Mouse (Mus musculus) CH12.LX (cell line): ENCODE measurements around the gene Hist1h4f. TPM values are rescaled to one million over a fixed set of nuclear protein-coding genes. Genes with fewer than 3 reads are reported as not detected.
A peak's percentile ranks its signal among the peaks of the same experiment; 100 is the strongest.
"Not testable (repeated sequence)": the region's sequence is repeated elsewhere in the genome, so short reads cannot be mapped to it uniquely, and the experiment has no call there.

Source experiments
- DNase-seq: peaks from one replicate; pipeline ENCODE4 v3.0.0-alpha.2; 2013; ENCODE audit errors: extremely low read depth
- H3K27ac ChIP-seq: 2 replicates; pipeline ENCODE4 v1.5.1; 2012; ENCODE audit warnings: low read depth, mild to moderate bottlenecking, control low read depth, moderate library complexity; ENCODE audit not compliant: insufficient read depth
- H3K27me3 ChIP-seq: replicated peaks from 2 replicates; pipeline ENCODE3; 2012; ENCODE audit warnings: inconsistent platforms
- H3K36me3 ChIP-seq, 2 experiments: replicated peaks in 1 of 2; 2 replicates each; pipeline versions ENCODE3 to v1.6.1; 2012; ENCODE audit warnings: inconsistent platforms in 1 of 2, low read length in 1 of 2, mild to moderate bottlenecking in 1 of 2, mixed read lengths in 1 of 2, moderate library complexity in 1 of 2; ENCODE audit not compliant: control insufficient read depth in 1 of 2, insufficient read depth in 1 of 2
- H3K4me1 ChIP-seq, 2 experiments: 2 replicates each; pipeline ENCODE4 v1.6.1; 2012; ENCODE audit warnings: inconsistent platforms in 1 of 2, moderate library complexity in 1 of 2; ENCODE audit not compliant: insufficient read depth in 2 of 2, control insufficient read depth in 1 of 2
- H3K4me2 ChIP-seq: 2 replicates; pipeline ENCODE4 v1.6.1; 2012; ENCODE audit warnings: low read depth, mild to moderate bottlenecking, control low read depth; ENCODE audit not compliant: poor library complexity, insufficient read depth, severe bottlenecking
- H3K4me3 ChIP-seq, 3 experiments: fragments of 150-350 bp in 1 of 3; sonication (generic) in 1 of 3; replicated peaks in 1 of 3; 2 replicates each; pipeline versions ENCODE3 to v1.5.1; 2011 to 2012; ENCODE audit warnings: low read depth in 2 of 3, low read length in 2 of 3, mild to moderate bottlenecking in 2 of 3, moderate library complexity in 2 of 3, control low read depth in 1 of 3, improper control_type of control experiment in 1 of 3, inconsistent platforms in 1 of 3, mixed read lengths in 1 of 3; ENCODE audit not compliant: poor library complexity in 1 of 3
- H3K79me2 ChIP-seq: replicated peaks from 2 replicates; pipeline ENCODE4 v1.6.1; 2012; ENCODE audit warnings: mild to moderate bottlenecking, moderate library complexity; ENCODE audit not compliant: control insufficient read depth, poor library complexity, insufficient read depth, severe bottlenecking; ENCODE audit errors: extremely low read depth
- H3K9ac ChIP-seq: 2 replicates; pipeline ENCODE4 v1.6.1; 2012; ENCODE audit warnings: low read depth, mild to moderate bottlenecking, control low read depth, moderate library complexity; ENCODE audit not compliant: insufficient read depth
- H3K9me3 ChIP-seq: replicated peaks from 2 replicates; pipeline ENCODE3; 2012; ENCODE audit warnings: low read length, inconsistent platforms, mixed read lengths
- BHLHE40 ChIP-seq: IDR thresholded peaks from 2 replicates; pipeline ENCODE4 v1.6.1; 2011; ENCODE audit warnings: mild to moderate bottlenecking, low read depth, low read length, improper control_type of control experiment
- CHD1 ChIP-seq: IDR thresholded peaks from 2 replicates; pipeline ENCODE4 v1.6.1; 2012; ENCODE audit warnings: low read depth, low read length, improper control_type of control experiment, inconsistent platforms
- E2F4 ChIP-seq: IDR thresholded peaks from 2 replicates; pipeline ENCODE4 v1.6.1; 2011; ENCODE audit warnings: low read depth, low read length, improper control_type of control experiment; ENCODE audit not compliant: insufficient replicate concordance
- HCFC1 ChIP-seq: IDR thresholded peaks from 2 replicates; pipeline ENCODE4 v1.6.1; 2012; ENCODE audit warnings: low read depth, mild to moderate bottlenecking, inconsistent platforms, low read length, improper control_type of control experiment
- JUN ChIP-seq: IDR thresholded peaks from 2 replicates; pipeline ENCODE4 v1.6.1; 2011; ENCODE audit warnings: low read depth, mild to moderate bottlenecking, low read length, improper control_type of control experiment, moderate library complexity; ENCODE audit not compliant: insufficient read depth
- JUND ChIP-seq: conservative IDR thresholded peaks from 2 replicates; pipeline ENCODE4 v1.6.1; 2011; ENCODE audit warnings: low read depth, low read length, improper control_type of control experiment
- MAFK ChIP-seq: IDR thresholded peaks from 2 replicates; pipeline ENCODE4 v1.6.1; 2011; ENCODE audit warnings: low read length, improper control_type of control experiment; ENCODE audit not compliant: insufficient replicate concordance
- MAX ChIP-seq: IDR thresholded peaks from 2 replicates; pipeline ENCODE4 v1.6.1; 2011; ENCODE audit warnings: low read length, improper control_type of control experiment
- MXI1 ChIP-seq: IDR thresholded peaks from 2 replicates; pipeline ENCODE4 v1.6.1; 2011; ENCODE audit warnings: mild to moderate bottlenecking, low read depth, low read length, improper control_type of control experiment
- MYC ChIP-seq: IDR thresholded peaks from 2 replicates; pipeline ENCODE4 v1.6.1; 2011; ENCODE audit warnings: low read depth, mild to moderate bottlenecking, improper control_type of control experiment, low read length
- NELFE ChIP-seq: IDR thresholded peaks from 2 replicates; pipeline ENCODE4 v1.6.1; 2011; ENCODE audit warnings: low read depth, low read length, improper control_type of control experiment
- POLR2A ChIP-seq: IDR thresholded peaks from 2 replicates; pipeline ENCODE4 v1.6.1; 2011; ENCODE audit warnings: low read depth, mild to moderate bottlenecking, improper control_type of control experiment, low read length
- POLR2AphosphoS2 ChIP-seq: IDR thresholded peaks from 2 replicates; pipeline ENCODE4 v1.6.1; 2011; ENCODE audit warnings: low read depth, low read length, improper control_type of control experiment
- RAD21 ChIP-seq: IDR thresholded peaks from 2 replicates; pipeline ENCODE4 v1.6.1; 2011; ENCODE audit warnings: low read depth, mild to moderate bottlenecking, low read length, improper control_type of control experiment, moderate library complexity
- RCOR1 ChIP-seq: conservative IDR thresholded peaks from 2 replicates; pipeline ENCODE4 v1.6.1; 2012; ENCODE audit warnings: low read depth, mild to moderate bottlenecking, inconsistent platforms, low read length, improper control_type of control experiment
- SIN3A ChIP-seq: IDR thresholded peaks from 2 replicates; pipeline ENCODE4 v1.6.1; 2012; ENCODE audit warnings: low read length, improper control_type of control experiment, inconsistent platforms
- SMC3 ChIP-seq: IDR thresholded peaks from 2 replicates; pipeline ENCODE4 v1.6.1; 2011; ENCODE audit warnings: low read depth, low read length, improper control_type of control experiment
- TBP ChIP-seq: conservative IDR thresholded peaks from 2 replicates; pipeline ENCODE4 v1.6.1; 2011; ENCODE audit warnings: low read depth, low read length, improper control_type of control experiment
- TCF12 ChIP-seq: IDR thresholded peaks from 2 replicates; pipeline ENCODE4 v1.6.1; 2014; ENCODE audit warnings: low read depth, mild to moderate bottlenecking, inconsistent platforms, low read length, improper control_type of control experiment
- UBTF ChIP-seq: IDR thresholded peaks from 2 replicates; pipeline ENCODE4 v1.6.1; 2012; ENCODE audit warnings: low read depth, mild to moderate bottlenecking, inconsistent platforms, low read length, improper control_type of control experiment, moderate library complexity
- ZC3H11A ChIP-seq: IDR thresholded peaks from 2 replicates; pipeline ENCODE4 v1.6.1; 2012; ENCODE audit warnings: low read depth, mild to moderate bottlenecking, inconsistent platforms, low read length, improper control_type of control experiment
- ZMIZ1 ChIP-seq: IDR thresholded peaks from 2 replicates; pipeline ENCODE4 v1.6.1; 2012; ENCODE audit warnings: low read depth, mild to moderate bottlenecking, inconsistent platforms, low read length, improper control_type of control experiment
- ZNF384 ChIP-seq: IDR thresholded peaks from 2 replicates; pipeline ENCODE4 v1.6.1; 2012; ENCODE audit warnings: low read depth, low read length, improper control_type of control experiment, inconsistent platforms
- dilution Hi-C: fragments of 300-500 bp; cut with MboI; formaldehyde crosslinking; loops from 2 replicates; pipeline ENCODE4 v1.14.3; 2020; ENCODE audit warnings: low sequenced_read_pairs; ENCODE audit not compliant: extremely low pct_unique_long_range_greater_than_20kb, extremely low pct_ligation_motif_present
- in situ Hi-C: fragments of 300-500 bp; cut with MboI; formaldehyde crosslinking; loops from 3 replicates; pipeline ENCODE4 v1.14.3; 2019; ENCODE audit warnings: low sequenced_read_pairs, low pct_ligation_motif_present, low pct_unique_long_range_greater_than_20kb, mixed read lengths
- polyA plus RNA-seq: library from polyadenylated mRNA; unstranded; fragments of >175 nt; gene quantifications from 2 replicates; pipeline ENCODE4 v1.2.1, GENCODE M21; 2012; ENCODE audit warnings: low read depth; ENCODE audit not compliant: insufficient read length
- total RNA-seq, 2 experiments: library from RNA; depleted of rRNA; stranded (reverse); fragments of 300-350 nt in 1 of 2; fragments of >200 nt in 1 of 2; gene quantifications; 2 replicates each; pipeline ENCODE4 v1.2.3; 2012 to 2014

Hist1h4f gene
- total and polyA plus RNA-seq, 3 experiments = 9.0 to 4,902 (median 27.1) TPM

DNA sequence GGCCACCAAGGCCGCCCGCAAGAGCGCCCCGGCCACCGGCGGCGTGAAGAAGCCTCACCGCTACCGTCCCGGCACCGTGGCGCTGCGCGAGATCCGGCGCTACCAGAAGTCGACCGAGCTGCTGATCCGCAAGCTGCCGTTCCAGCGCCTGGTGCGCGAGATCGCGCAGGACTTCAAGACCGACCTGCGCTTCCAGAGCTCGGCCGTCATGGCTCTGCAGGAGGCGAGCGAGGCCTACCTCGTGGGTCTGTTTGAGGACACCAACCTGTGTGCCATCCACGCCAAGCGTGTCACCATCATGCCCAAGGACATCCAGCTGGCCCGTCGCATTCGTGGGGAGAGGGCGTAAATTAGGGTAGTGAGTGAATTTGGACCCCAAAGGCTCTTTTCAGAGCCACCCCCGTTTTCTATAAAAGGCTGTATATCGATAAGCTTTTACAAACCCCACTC lies 24.4 kb upstream of the Hist1h4f start:
- TF ChIP-seq MXI1 (peak; percentile 6; the same call in 1 of the 2 replicates), UBTF (peak; percentile 91), ZMIZ1 (peak; percentile 98), POLR2A (peak; percentile 92), NELFE (peak; percentile 83), HCFC1 (0 out of 2 replicates have a peak, but pooled peaks have one; percentile 6), SIN3A (peak; percentile 8; the same call in 1 of the 2 replicates)
- TF ChIP-seq, all 38 proteins: peak for 7; not testable (repeated sequence) for 31
- dilution Hi-C loops, in situ Hi-C loops, H3K36me3 ChIP-seq, H3K79me2 ChIP-seq, H3K27me3 ChIP-seq, H3K9me3 ChIP-seq, DNase-seq: not testable (repeated sequence)
- Histone ChIP-seq H3K9ac (peak overlapping the region; percentile 88), H3K4me1 (peaks cover 0 to 20% of the 10 kb centered on the region in 2 experiments; a peak in 2 of 4 replicates), H3K4me2 (peak overlapping the region; percentile 58; the same call in 1 of the 2 replicates), H3K27ac (peak overlapping the region; percentile 87), H3K4me3 (peak overlapping the region; percentile 19 to 69 (median 46))

DNA sequence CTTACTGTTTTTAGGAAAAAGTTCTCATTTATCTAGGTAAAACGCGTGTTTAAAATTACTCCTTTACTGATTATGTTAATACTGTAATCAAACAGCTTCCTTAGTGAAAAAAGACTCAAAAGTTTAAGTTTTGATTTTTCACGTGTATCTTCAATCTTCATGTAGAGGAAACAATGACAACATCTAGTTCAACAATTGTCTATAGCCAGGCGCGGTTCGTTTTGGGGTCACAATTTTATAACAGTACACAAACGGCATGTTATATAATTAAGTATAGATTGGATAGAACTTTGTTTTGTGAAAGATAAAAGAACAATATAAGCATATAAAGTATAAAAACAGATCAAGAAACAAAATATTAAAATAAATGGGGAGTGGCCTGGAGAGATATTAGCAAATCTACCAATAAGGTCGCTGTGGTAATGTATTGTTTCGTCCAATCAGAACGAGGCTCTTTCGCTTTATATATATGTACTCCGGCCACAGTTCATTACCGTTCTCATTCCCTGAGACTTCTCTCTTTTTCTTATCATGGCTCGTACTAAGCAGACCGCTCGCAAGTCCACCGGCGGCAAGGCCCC lies 23.9 kb upstream of the Hist1h4f start, which contains the start of gene Hist1h3d:
TSS of gene Hist1h3d (plus strand) at position 493 of the 581 bp plus-strand sequence.
- Histone ChIP-seq H3K36me3 (no peaks in the 10 kb centered on the region), H3K27me3 (no peaks in the 10 kb centered on the region), H3K4me3 (peak within 1 kb of the TSS; percentile 19 to 69 (median 46)), H3K27ac (peak within 1 kb of the TSS; percentile 87), H3K9ac (peak within 1 kb of the TSS; percentile 88), H3K79me2 (no peaks in the 10 kb centered on the region), H3K4me1 (peaks cover 0 to 15% of the 10 kb centered on the region in 2 experiments; a peak in 2 of 4 replicates), H3K9me3 (no peaks in the 10 kb centered on the region), H3K4me2 (peak within 1 kb of the TSS; percentile 58)
- DNase-seq = peak; percentile 92
- in situ Hi-C loops = no loop called here
- peak; percentile 97 for TF ChIP-seq ZMIZ1
- TF ChIP-seq POLR2A = no peak; the same call in 1 of the 2 replicates
- no peak for TF ChIP-seq E2F4
- no peak; the same call in 1 of the 2 replicates for TF ChIP-seq RCOR1
- TF ChIP-seq POLR2AphosphoS2 = peak; percentile 5; the same call in 1 of the 2 replicates
- TF ChIP-seq MAFK = no peak
- 0 out of 2 replicates have a peak, but pooled peaks have one; percentile 24 for TF ChIP-seq ZNF384
- no peak for TF ChIP-seq SMC3
- peak; percentile 26; the same call in 1 of the 2 replicates for TF ChIP-seq BHLHE40
- TF ChIP-seq UBTF = no peak
- TF ChIP-seq JUND = peak; percentile 62; the same call in 1 of the 2 replicates
- TF ChIP-seq TBP = peak; percentile 99
- TF ChIP-seq CHD1 = no peak
- TF ChIP-seq RAD21 = no peak
- TF ChIP-seq MAX = no peak
- peak; percentile 55 for TF ChIP-seq TCF12
- 0 out of 2 replicates have a peak, but pooled peaks have one; percentile 51 for TF ChIP-seq MXI1
- TF ChIP-seq ZC3H11A = no peak
- peak; percentile 79; the same call in 1 of the 2 replicates for TF ChIP-seq MYC
- no peak; the same call in none of the 2 replicates for TF ChIP-seq SIN3A
- TF ChIP-seq NELFE = peak; percentile 95
- peak; percentile 15; the same call in 1 of the 2 replicates for TF ChIP-seq JUN
- dilution Hi-C loops = no loop called here
